Mouse (Mus musculus): Measurements from ENCODE around the gene Helz.

Gene Helz

GRCm38 (mm10) chr11:107721057-107721456 lies 173.3 kb downstream of the Helz start:
- DNase-seq (ENCODE audit: low read depth, low spot score): no peak

GRCm38 (mm10) chr11:107724603-107725002 lies 176.9 kb downstream of the Helz start:
- no peak for DNase-seq (ENCODE audit: low read depth, low spot score)

- DNase-seq (ENCODE audit: low read depth, low spot score): no peak
Measured at GRCm38 (mm10) chr11:107728073-107728863, 180.5 kb downstream of the Helz start.

GRCm38 (mm10) chr11:107729141-107729540 lies 181.4 kb downstream of the Helz start:
- no peak for DNase-seq (ENCODE audit: low read depth, low spot score)

- DNase-seq (ENCODE audit: low read depth, low spot score): no peak
Measured at GRCm38 (mm10) chr11:107730940-107731339, 183.2 kb downstream of the Helz start.

GRCm38 (mm10) chr11:107731498-107731897 lies 183.8 kb downstream of the Helz start:
- DNase-seq (ENCODE audit: low read depth, low spot score): no peak

GRCm38 (mm10) chr11:107734133-107734532 lies 186.4 kb downstream of the Helz start:
- no peak for DNase-seq (ENCODE audit: low read depth, low spot score)

- no peak for DNase-seq (ENCODE audit: low read depth, low spot score)
Measured at GRCm38 (mm10) chr11:107737886-107738285, 190.2 kb downstream of the Helz start.

- DNase-seq (ENCODE audit: low read depth, low spot score): peak; percentile 25
Measured at GRCm38 (mm10) chr11:107738418-107739099, 190.8 kb downstream of the Helz start.

GRCm38 (mm10) chr11:107743100-107743499 lies 195.4 kb downstream of the Helz start:
- DNase-seq (ENCODE audit: low read depth, low spot score): peak; percentile 63
